In genomic region chr17:65663329-65664078, GRCm38 (mm10) we compare ENCODE assay signal across 13 mouse cellular contexts. TPM values are rescaled to one million over a fixed set of nuclear protein-coding genes. Genes with fewer than 3 reads are reported as not detected.
DNase-seq lines count a peak whose midpoint lies in the region; ATAC-seq and TF ChIP-seq lines count a peak whose summit lies in the region.
"Had no signal": no experiment of that assay in that cellular context is flagged by ENCODE, and none has a peak within 500 bp of the region (broad histone marks: within the 10 kb centered on the region; RNA-seq: fewer than 3 reads in every experiment).

No protein-coding gene starts in this region.

- H3K79me2 ChIP-seq in liver, adult 2 months (ENCODE audit: control insufficient read depth, insufficient read depth, low read length), result no peaks in the 10 kb centered on the region

- intact Hi-C loops in left cerebral cortex, postnatal 14 days (cut with DNase I), result no loop called here

- no peak overlapping the region for H3K9ac ChIP-seq in ES-Bruce4 (ENCODE audit: low read depth, poor library complexity, severe bottlenecking)
- no peak overlapping the region for H3K9ac ChIP-seq in liver, adult 2 months (ENCODE audit: low read depth, low read length)
- H3K9ac ChIP-seq in hindbrain, embryonic 16.5 days (ENCODE audit: low read depth, low read length), result no peak overlapping the region

- no peak for TF ChIP-seq CTCF in ES-Bruce4 (IDR thresholded peaks at IDR 0.05; ENCODE audit: low read depth, low read length)
- no peak for TF ChIP-seq CTCF in bone marrow, adult 2 months (IDR thresholded peaks at IDR 0.05; ENCODE audit: control insufficient read depth, insufficient read depth, low read length)
- no peak for TF ChIP-seq CTCF in liver, adult 2 months (IDR thresholded peaks at IDR 0.05; ENCODE audit: low read depth, low read length)

- no peak overlapping the region for H3K4me3 ChIP-seq in ES-Bruce4 (ENCODE audit: low read depth, low read length)
- H3K4me3 ChIP-seq in bone marrow, adult 2 months (replicated peaks; ENCODE audit: control insufficient read depth, low read depth, low read length), result no peak overlapping the region
- H3K4me3 ChIP-seq in liver, adult 2 months (ENCODE audit: insufficient read depth, low read depth, low read length), result no peak overlapping the region
- no peak overlapping the region for H3K4me3 ChIP-seq in hindbrain, embryonic 16.5 days (ENCODE audit: low read length)
- H3K4me3 ChIP-seq in embryonic facial prominence, embryonic 10.5 days, result no peak overlapping the region

- peaks cover 6% of the 10 kb centered on the region for H3K4me1 ChIP-seq in ES-Bruce4 (ENCODE audit: control insufficient read depth, insufficient read depth, low read length)
- H3K4me1 ChIP-seq in bone marrow, adult 2 months (ENCODE audit: control insufficient read depth, insufficient read depth, low read length), result peaks cover 2% of the 10 kb centered on the region
- H3K4me1 ChIP-seq in liver, adult 2 months (ENCODE audit: control insufficient read depth, insufficient read depth, low read length), result peaks cover 11% of the 10 kb centered on the region
- no peaks in the 10 kb centered on the region for H3K4me1 ChIP-seq in hindbrain, embryonic 16.5 days (ENCODE audit: control insufficient read depth, insufficient read depth, low read depth, low read length)
- H3K4me1 ChIP-seq in embryonic facial prominence, embryonic 10.5 days, result peaks cover 5% of the 10 kb centered on the region; the same call in 1 of the 2 replicates

- no peaks in the 10 kb centered on the region for H3K27me3 ChIP-seq in ES-Bruce4 (ENCODE audit: control insufficient read depth, insufficient read depth, low read length, poor library complexity, severe bottlenecking)
- no peaks in the 10 kb centered on the region for H3K27me3 ChIP-seq in liver, adult 2 months (ENCODE audit: control insufficient read depth, insufficient read depth, low read length)
- H3K27me3 ChIP-seq in hindbrain, embryonic 16.5 days (replicated peaks; ENCODE audit: control insufficient read depth, insufficient read depth, low read length), result no peaks in the 10 kb centered on the region
- no peaks in the 10 kb centered on the region for H3K27me3 ChIP-seq in embryonic facial prominence, embryonic 10.5 days (replicated peaks; ENCODE audit: low read depth, poor library complexity, severe bottlenecking)

- peak; percentile 80 for TF ChIP-seq EP300 in ES-Bruce4 (IDR thresholded peaks at IDR 0.05; ENCODE audit: insufficient read depth, low read depth, low read length)

- 62% methylated on average over 14 of the region's 14 CpGs for WGBS in bone marrow, adult 2 months
- WGBS in liver, adult 2 months, result 58% methylated on average over 14 of the region's 14 CpGs
- WGBS in hindbrain, embryonic 16.5 days, result 76% methylated on average over 14 of the region's 14 CpGs
- 77% methylated on average over 14 of the region's 14 CpGs for WGBS in embryonic facial prominence, embryonic 10.5 days

- no peaks in the 10 kb centered on the region for H3K36me3 ChIP-seq in ES-Bruce4 (ENCODE audit: control insufficient read depth, insufficient read depth, low read length, poor library complexity, severe bottlenecking)
- H3K36me3 ChIP-seq in liver, adult 2 months (ENCODE audit: control insufficient read depth, insufficient read depth, low read length), result no peaks in the 10 kb centered on the region
- H3K36me3 ChIP-seq in hindbrain, embryonic 16.5 days (ENCODE audit: control insufficient read depth, insufficient read depth, low read length), result peaks cover 2% of the 10 kb centered on the region; the same call in 1 of the 2 replicates
- H3K36me3 ChIP-seq in embryonic facial prominence, embryonic 10.5 days (replicated peaks), result 0 out of 2 replicates have a peak, but pooled peaks cover 12% of the 10 kb centered on the region

- ATAC-seq in monocyte, adult 5-6 weeks (replicated peaks; ENCODE audit: insufficient number of reproducible peaks, low FRiP score, low TSS enrichment, poor library complexity, severe bottlenecking), result peak; percentile 76
- no peak for ATAC-seq in hindbrain, embryonic 16.5 days

- no peaks in the 10 kb centered on the region for H3K9me3 ChIP-seq in ES-Bruce4 (replicated peaks; ENCODE audit: control insufficient read depth, insufficient read depth, low read length, poor library complexity, severe bottlenecking)
- H3K9me3 ChIP-seq in hindbrain, embryonic 16.5 days (ENCODE audit: control insufficient read depth, low read length), result no peaks in the 10 kb centered on the region
- H3K9me3 ChIP-seq in embryonic facial prominence, embryonic 10.5 days, result no peaks in the 10 kb centered on the region

- no peak overlapping the region for H3K4me2 ChIP-seq in hindbrain, embryonic 16.5 days (ENCODE audit: low read length)

- TF ChIP-seq POLR2A in ES-Bruce4 (IDR thresholded peaks at IDR 0.05; ENCODE audit: insufficient read depth, low read length), result no peak
- TF ChIP-seq POLR2A in bone marrow, adult 2 months (IDR thresholded peaks at IDR 0.05; ENCODE audit: borderline replicate concordance, control insufficient read depth, low read depth, low read length), result no peak
- no peak for TF ChIP-seq POLR2A in liver, adult 2 months (IDR thresholded peaks at IDR 0.05; ENCODE audit: extremely low read depth, insufficient read depth, low read length)

- peak overlapping the region; percentile 94 for H3K27ac ChIP-seq in ES-Bruce4 (ENCODE audit: insufficient read depth, low read length)
- H3K27ac ChIP-seq in bone marrow, adult 2 months (ENCODE audit: control insufficient read depth, insufficient read depth, low read depth, low read length, poor library complexity), result peak overlapping the region; percentile 41
- H3K27ac ChIP-seq in liver, adult 2 months (replicated peaks; ENCODE audit: insufficient read depth, low read depth, low read length), result no peak overlapping the region
- no peak overlapping the region for H3K27ac ChIP-seq in hindbrain, embryonic 16.5 days (ENCODE audit: low read depth, low read length)
- H3K27ac ChIP-seq in embryonic facial prominence, embryonic 10.5 days (replicated peaks), result no peak overlapping the region
- H3K27ac ChIP-seq: kidney, postnatal 0 days had no signal

- peak; percentile 15 for DNase-seq in liver, adult 2 months (ENCODE audit: extremely low read depth, low read depth, low spot score)
- DNase-seq in left cerebral cortex, postnatal 14 days (ENCODE audit: low spot score in 2 of 2), result no peak
- no peak for DNase-seq in layer of hippocampus, adult 18-20 months (ENCODE audit: low spot score in 2 of 2)
- no peak for DNase-seq in embryonic facial prominence, embryonic 10.5 days (ENCODE audit: low spot score)
- DNase-seq: heart, postnatal 10 days had no signal

RNA-seq across cellular contexts. Expression of gene Txndc2, which starts 21.5 kb away (rescaled TPM):
- not detected in 2 replicates for polyA plus RNA-seq in ES-Bruce4 (2011; ENCODE audit: insufficient read depth, insufficient read length, low read depth, missing spikeins)
- polyA plus RNA-seq in bone marrow, adult 2 months (2011; ENCODE audit: insufficient read depth, insufficient read length, low replicate concordance, missing spikeins), result not detected in 2 replicates
- total RNA-seq in liver, adult 2 months (2014; rRNA removed), result not detected in 2 replicates
- not detected in 2 replicates for polyA plus RNA-seq in liver, adult 2 months (2012; rRNA removed)
- 0.21 to 0.39 TPM (median 0.38 TPM) in 3 replicates for total RNA-seq in monocyte, adult 5-6 weeks (2017)
- polyA plus RNA-seq in hindbrain, embryonic 16.5 days (2015; fragmentation: Nextera tagmentation; extraction: Ambion mirVana), result 0.11 TPM in 1 of 2 replicates, not detected in the other
- total RNA-seq in left cerebral cortex, postnatal 14 days (2021), result under 1 TPM in 1 of 2 experiments, not detected in 1; 0.25 TPM
- not detected for total RNA-seq in layer of hippocampus, adult 18-20 months (2021)
- polyA plus RNA-seq in embryonic facial prominence, embryonic 10.5 days (2016; fragmentation: Nextera tagmentation; extraction: Ambion mirVana), result 0.07 TPM in 1 of 2 replicates, not detected in the other
- total RNA-seq: gastrocnemius, adult 18-20 months had no signal
- polyA plus RNA-seq: embryonic facial prominence, embryonic 14.5 days; kidney, postnatal 0 days; limb, embryonic 11.5 days had no signal

RNA-seq across cellular contexts. Expression of gene Vapa, which starts 50.1 kb away (rescaled TPM):
- polyA plus RNA-seq in ES-Bruce4 (2011; ENCODE audit: insufficient read depth, insufficient read length, low read depth, missing spikeins), result 301 and 311 TPM in 2 replicates
- 30.7 and 60.4 TPM in 2 replicates for polyA plus RNA-seq in bone marrow, adult 2 months (2011; ENCODE audit: insufficient read depth, insufficient read length, low replicate concordance, missing spikeins)
- 48.9 and 51.7 TPM in 2 replicates for total RNA-seq in liver, adult 2 months (2014; rRNA removed)
- polyA plus RNA-seq in liver, adult 2 months (2012; rRNA removed), result 17.9 and 19.0 TPM in 2 replicates
- 67.6 to 82.9 TPM (median 82.5 TPM) in 3 replicates for total RNA-seq in monocyte, adult 5-6 weeks (2017)
- polyA plus RNA-seq in hindbrain, embryonic 16.5 days (2015; fragmentation: Nextera tagmentation; extraction: Ambion mirVana), result 250 and 257 TPM in 2 replicates
- total RNA-seq in left cerebral cortex, postnatal 14 days (2021), result 100 to 1,000 TPM; 169 to 181 TPM
- 100 to 1,000 TPM; 129 to 132 TPM for total RNA-seq in layer of hippocampus, adult 18-20 months (2021)
- 169 and 171 TPM in 2 replicates for polyA plus RNA-seq in embryonic facial prominence, embryonic 10.5 days (2016; fragmentation: Nextera tagmentation; extraction: Ambion mirVana)

Comparison
In these comparisons a context has a peak if more than half of its experiments do, and no peak if none do; other contexts are left out.
1. H3K27ac ChIP-seq: peak in ES-Bruce4 (single experiment) and bone marrow, adult 2 months (single experiment); none in liver, adult 2 months (single experiment), hindbrain, embryonic 16.5 days (single experiment) and embryonic facial prominence, embryonic 10.5 days (single experiment).